Mouse (Mus musculus): ENCODE data around the gene Fcho2. TPM values are rescaled to one million over a fixed set of nuclear protein-coding genes. Genes with fewer than 3 reads are reported as not detected.

Gene Fcho2
- total RNA-seq, 2 experiments from 2014 or later, result 10.7 to 51.1 TPM

DNA sequence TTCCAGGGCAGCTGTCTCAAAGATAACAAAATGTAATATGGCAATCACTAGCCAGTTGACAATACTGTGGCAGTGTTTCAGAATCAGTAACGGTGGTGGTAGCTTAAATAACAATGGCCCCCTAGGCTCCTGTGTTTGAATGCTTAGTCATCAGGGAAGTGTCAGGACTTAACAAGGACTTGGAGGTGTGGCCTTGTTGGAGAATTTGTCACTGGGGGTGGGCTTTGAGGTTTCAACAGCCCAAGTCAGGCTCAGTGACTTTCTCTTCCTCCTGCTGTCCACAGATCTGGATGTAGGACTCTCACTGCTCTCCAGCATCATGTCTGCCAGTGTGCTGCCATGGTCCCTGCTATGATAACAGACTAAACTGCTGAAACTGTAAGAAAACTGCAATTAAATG lies 93.0 kb downstream of the Fcho2 start:
- peak; percentile 37; the same call in 1 of the 2 replicates for ATAC-seq (replicated peaks; ENCODE audit: poor library complexity)

- no peak for ATAC-seq (replicated peaks; ENCODE audit: poor library complexity)
Observed at GRCm38 (mm10) chr13:98716176-98716575, 99.1 kb downstream of the Fcho2 start.

DNA sequence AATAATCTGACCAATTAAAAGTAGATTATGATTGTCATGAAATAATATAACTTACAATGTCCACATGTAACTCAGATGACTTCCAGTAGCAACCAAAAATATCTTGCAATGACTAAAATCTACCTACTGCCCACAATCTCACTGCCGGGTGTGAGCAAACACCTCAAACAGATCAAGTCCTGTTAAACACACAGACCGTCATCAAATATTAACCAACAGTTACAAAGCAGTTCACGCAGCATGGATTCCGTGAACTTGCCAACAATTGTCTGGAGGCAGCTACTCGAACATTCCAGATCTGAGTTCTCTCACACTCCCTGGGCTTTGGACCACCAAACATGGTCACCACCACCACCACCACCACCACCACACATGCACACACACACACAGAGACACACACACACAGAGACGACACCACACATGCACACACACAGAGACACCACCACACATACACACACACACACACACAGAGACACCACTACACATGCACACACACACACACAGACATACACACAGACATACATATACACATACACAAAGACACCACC lies 99.7 kb downstream of the Fcho2 start:
- ATAC-seq (replicated peaks; ENCODE audit: poor library complexity), result no peak

DNA sequence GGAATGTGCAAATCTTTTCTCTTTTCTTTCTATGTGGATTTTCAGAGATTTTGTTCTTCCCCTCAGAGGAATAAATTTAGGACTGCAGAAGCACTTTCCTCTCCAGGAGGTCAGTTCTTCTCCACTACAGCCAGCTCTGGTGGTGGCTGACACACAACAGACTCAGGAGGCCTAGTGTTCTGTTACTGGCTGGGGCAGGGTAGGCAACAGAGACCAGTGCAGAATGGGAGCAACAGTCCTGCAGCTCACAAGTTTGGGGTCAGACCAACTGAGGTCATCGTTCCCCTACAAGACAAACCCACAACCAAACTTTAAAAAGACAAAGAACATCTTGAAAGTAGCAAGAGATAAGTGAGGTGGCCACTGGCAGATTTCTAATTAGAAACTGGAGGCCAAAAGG lies 104.6 kb downstream of the Fcho2 start:
- ATAC-seq (replicated peaks; ENCODE audit: poor library complexity), result no peak

DNA sequence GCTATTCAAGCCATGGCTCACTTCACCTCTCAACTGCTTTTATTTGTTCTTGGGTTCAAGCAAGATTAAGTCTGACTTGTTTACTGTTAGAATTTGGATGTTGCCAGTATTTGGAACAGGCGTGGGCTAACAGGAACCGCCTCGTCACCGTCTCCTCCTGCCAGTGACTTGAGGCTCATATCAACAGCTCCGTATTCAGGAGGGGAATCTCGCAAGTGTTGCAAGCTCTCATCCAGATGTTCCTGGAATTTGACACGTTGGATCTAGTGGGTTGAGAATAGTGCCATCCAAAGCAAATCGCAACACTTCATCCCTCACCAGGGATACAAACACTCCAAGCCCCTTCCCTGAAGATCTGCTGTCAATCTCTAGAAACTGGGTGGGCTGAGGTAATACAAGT lies 105.0 kb downstream of the Fcho2 start:
- ATAC-seq (replicated peaks; ENCODE audit: poor library complexity), result no peak

DNA sequence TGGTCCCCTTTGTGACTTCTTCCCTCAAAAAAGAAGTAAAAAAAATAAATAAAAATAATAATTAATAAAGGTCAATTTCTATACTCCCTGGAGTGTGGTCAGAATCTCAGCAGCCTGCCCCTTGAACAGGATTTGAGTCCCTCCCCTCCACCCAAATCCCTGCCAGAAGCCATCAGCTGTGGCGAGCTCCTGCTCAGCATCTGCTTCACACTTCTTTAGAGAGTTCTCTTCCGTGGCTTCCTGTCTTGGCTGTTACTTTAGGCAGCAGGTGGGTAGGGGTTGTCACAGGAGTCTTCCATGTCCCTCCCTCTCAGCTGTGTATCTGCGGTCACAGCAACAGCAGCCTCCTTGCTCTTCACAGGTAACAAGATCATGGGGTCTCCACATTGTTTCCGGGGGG lies 109.7 kb downstream of the Fcho2 start:
- ATAC-seq (replicated peaks; ENCODE audit: poor library complexity), result no peak

GRCm38 (mm10) chr13:98703786-98704185 lies 111.5 kb downstream of the Fcho2 start:
- ATAC-seq (replicated peaks; ENCODE audit: poor library complexity), result no peak

DNA sequence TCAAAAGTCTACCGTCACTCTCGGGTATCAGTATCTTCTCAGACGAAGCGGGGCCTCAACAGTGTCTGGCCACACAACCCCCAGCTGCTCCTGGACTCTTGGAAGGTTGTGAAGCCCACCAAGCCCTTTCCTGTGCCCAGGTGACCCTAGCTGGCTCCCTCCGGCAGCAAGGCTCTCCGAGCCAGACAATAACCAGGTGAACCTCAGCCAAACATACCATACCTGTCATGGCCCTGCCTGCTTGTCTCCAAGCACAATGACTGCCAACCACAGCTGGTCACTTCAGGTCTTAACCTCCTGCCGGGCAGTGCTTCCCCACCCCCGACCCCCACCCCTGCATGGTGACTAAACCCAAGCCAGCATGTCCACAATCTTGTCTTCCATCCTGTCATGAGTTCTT lies 112.9 kb downstream of the Fcho2 start:
- no peak for ATAC-seq (replicated peaks; ENCODE audit: poor library complexity)

DNA sequence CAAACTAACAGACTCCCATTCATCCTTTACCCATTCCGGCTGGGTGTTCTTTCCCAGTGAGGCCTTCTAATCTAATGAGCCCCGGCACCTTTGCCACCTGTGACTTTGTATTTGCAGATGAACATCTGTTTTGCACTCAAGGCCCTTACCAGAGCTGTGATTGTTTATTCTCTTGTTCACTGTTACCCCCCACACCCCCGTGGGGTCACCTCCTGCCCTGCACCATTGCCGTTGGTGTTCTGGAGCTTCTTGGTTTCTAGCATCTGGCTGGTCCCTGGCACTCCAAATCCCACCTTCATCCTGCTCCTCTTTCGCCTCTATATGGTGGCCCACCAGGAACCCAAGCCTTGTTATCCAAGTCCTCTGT lies 114.0 kb downstream of the Fcho2 start:
- no peak for ATAC-seq (replicated peaks; ENCODE audit: poor library complexity)

DNA sequence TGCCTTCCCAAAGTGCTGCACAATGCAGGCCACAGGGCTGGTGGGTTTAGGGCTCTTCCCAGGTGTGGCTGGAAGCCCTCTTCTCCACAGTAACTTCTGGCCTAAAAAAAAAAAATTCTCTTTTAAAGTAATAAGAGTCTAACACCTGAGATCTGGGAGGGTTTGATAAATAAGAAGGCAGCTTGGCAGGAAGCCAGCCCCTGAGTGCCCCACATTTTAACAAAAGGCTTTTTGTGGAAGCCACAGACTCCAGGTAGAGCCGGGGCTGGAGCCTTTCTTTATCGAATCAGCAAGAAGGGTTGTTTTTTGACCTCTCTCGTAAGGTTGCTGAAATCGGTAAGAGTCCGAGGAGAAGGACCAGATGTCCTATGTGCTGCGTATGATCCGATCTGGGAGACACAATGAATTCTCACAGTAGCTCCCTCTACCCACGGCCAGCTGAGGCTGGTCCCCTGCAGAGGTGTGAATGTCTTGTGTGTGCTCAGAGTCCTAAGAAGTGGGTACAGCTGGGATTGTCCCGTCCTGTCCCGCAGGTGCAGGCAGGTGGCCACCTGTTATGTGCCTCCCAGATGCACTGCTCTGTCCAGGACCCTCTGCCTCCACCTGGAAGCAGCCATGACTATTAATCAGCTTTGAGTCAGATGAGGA lies 114.5 kb downstream of the Fcho2 start:
- no peak for ATAC-seq (replicated peaks; ENCODE audit: poor library complexity)

- no peak for ATAC-seq (replicated peaks; ENCODE audit: poor library complexity)
Observed at GRCm38 (mm10) chr13:98699982-98700540, 115.2 kb downstream of the Fcho2 start.

DNA sequence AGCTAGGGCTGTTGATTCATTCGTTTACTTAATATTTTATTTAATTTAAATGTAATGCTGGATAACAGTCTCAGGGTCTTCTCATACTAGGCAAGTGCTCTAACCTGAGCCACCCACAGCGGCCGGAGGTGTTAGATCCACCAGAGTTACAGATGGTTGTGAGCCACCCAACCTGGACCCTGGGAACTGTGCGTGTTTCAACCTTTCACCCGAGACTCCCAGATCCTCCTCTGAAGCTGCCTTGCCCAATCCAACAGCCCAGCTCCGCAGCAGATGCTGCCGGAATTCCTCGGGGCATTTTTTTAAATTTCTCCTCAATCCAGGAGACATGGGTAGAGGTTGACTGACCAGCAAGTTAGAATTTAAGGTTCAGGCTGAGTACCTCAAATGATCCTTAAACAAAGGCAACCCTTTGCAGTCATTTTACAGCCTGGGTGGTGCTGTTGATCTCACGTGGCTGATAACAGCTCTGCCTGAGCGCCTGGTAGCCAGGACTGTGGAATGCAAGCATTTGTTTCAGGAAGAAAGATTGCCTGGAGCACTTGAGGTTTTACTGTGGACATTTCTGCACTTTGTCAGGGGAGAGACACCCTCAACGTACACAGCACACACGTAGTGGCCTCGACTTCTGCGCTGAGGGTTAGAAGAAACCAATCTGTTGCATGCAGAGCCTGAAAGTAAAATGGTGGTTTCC lies 116.1 kb downstream of the Fcho2 start:
- no peak for ATAC-seq (replicated peaks; ENCODE audit: poor library complexity)

DNA sequence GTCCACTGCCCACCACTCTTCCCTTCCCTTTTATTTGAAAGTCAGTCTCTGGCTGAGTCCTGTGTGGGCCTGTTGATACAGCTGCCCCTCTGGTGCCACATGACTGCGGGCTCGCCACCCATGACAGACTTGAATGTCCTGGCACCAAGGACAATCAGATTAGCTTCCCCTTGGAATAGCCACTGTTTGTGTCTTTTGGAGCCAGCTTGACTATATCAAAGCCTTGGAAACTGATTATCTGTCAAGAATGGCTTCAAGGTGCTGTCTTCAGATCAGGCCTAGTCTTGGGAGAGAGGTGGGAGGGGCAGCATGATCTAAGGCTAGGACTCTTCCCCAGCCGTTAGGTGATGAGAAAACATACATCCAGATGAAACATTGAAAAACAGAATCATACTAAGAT lies 118.5 kb downstream of the Fcho2 start:
- no peak for ATAC-seq (replicated peaks; ENCODE audit: poor library complexity)

DNA sequence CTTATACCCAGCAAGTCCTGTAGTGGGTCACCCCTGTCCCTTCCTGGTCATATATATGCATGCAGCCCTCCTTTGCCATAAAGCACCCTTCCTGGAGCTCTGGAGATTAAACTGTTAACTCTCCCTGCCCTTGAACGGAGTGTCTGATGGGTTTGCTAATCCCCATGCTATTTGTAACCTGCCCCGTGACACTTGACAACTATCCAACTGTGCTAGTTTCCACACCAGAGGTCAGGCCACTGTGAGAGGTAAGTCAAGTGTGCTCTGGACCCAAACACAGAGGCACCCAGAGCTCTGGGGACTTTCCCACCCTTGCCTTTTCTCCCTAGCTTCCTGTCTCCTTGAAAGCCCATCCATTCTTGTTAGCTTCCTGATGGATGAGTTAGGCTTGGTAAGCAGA lies 119.7 kb downstream of the Fcho2 start:
- ATAC-seq (replicated peaks; ENCODE audit: poor library complexity), result no peak

GRCm38 (mm10) chr13:98694773-98695314 lies 120.4 kb downstream of the Fcho2 start, which contains the start of gene Tmem171:
Gene Tmem171 (minus strand): TSS chr13:98694834.
- ATAC-seq (replicated peaks; ENCODE audit: poor library complexity), result no peak

GRCm38 (mm10) chr13:98693316-98693715 lies 121.9 kb downstream of the Fcho2 start:
- ATAC-seq (replicated peaks; ENCODE audit: poor library complexity), result 0 out of 2 replicates have a peak, but pooled peaks have one; percentile 38

- peak; percentile 35 for ATAC-seq (replicated peaks; ENCODE audit: poor library complexity)
Observed at GRCm38 (mm10) chr13:98691956-98692515, 123.2 kb downstream of the Fcho2 start.

DNA sequence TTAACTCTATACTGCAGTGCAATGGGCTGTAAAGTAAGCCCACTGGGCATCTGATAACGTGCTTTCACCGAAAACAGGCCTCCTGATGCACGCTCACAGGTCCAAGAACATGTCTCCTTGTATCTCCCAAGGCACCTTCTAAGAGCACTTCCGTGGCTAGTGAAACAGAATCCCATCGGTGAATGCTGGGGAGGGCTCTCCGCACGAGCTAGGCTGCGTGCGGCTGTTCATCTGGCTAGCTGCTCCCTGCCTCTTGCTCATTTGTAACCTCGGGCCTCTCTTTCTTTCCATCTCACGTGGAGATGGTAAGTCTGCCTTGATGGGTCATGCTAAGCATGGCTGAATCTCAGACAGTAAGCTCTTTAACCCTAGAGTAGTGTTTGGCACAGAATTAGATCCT lies 124.4 kb downstream of the Fcho2 start:
- no peak for ATAC-seq (replicated peaks; ENCODE audit: poor library complexity)

DNA sequence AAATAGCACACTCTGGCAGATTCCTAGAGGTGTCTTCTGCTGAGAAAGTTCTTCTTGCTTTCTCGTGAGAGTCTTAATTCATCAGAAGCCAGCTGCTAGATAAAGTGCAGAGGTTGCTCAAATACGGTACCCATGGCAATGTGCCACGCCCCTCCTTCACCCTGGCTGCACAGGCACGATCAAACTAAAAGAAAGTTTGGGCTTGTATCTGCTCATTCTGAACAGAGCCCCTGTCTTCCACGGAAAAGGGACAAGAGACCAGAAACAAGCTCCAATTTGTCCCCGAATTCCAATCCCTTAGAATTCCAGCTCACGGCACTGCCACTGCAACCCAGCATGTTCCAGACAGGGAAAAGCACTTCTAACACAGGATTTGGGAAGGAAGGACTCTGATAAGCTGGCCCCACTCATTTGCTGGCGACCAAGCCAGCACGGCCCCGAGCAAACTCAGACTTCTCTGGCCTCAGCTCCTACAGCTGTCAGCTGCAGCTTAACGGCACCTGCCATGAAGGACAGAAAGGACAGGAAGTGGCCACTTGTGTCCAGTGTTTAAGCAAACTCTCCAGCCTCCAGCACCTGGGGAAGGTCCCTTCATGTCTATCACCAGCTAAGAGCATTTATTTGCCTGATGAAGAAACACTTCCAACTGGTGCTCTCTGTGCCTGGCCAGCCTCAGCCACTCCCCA lies 125.5 kb downstream of the Fcho2 start:
- no peak for ATAC-seq (replicated peaks; ENCODE audit: poor library complexity)

DNA sequence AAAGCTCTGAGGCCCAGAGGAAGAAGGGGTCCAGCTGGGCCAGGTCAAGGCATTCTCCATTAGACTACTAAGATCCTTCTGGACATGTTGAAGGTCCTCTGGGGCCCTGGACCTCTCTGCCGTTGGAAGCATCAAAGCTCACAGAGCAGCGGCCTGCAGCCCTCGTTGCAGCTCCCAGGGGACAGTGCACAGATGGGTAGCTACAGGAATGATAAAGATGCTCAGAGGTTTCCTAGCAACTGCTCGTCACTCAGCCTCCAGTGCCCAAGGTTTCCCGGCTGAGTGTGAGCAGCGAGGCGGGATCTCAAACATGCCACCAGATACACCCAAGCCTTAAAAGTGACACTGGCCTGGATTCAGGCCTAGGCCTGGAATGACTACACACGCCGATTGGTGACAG lies 127.3 kb downstream of the Fcho2 start:
- ATAC-seq (replicated peaks; ENCODE audit: poor library complexity), result no peak

Measured in megakaryocyte progenitor cell, adult 5-6 weeks (primary cell).